Mouse (Mus musculus): Measurements from ENCODE around the gene Hist1h2af. TPM values are rescaled to one million over a fixed set of nuclear protein-coding genes. Genes with fewer than 3 reads are reported as not detected.
"Not testable (repeated sequence)": the region's sequence is repeated elsewhere in the genome, so short reads cannot be mapped to it uniquely, and the experiment has no call there.

Hist1h2af gene
- polyA plus RNA-seq, 1 experiment = 4.5 TPM

DNA sequence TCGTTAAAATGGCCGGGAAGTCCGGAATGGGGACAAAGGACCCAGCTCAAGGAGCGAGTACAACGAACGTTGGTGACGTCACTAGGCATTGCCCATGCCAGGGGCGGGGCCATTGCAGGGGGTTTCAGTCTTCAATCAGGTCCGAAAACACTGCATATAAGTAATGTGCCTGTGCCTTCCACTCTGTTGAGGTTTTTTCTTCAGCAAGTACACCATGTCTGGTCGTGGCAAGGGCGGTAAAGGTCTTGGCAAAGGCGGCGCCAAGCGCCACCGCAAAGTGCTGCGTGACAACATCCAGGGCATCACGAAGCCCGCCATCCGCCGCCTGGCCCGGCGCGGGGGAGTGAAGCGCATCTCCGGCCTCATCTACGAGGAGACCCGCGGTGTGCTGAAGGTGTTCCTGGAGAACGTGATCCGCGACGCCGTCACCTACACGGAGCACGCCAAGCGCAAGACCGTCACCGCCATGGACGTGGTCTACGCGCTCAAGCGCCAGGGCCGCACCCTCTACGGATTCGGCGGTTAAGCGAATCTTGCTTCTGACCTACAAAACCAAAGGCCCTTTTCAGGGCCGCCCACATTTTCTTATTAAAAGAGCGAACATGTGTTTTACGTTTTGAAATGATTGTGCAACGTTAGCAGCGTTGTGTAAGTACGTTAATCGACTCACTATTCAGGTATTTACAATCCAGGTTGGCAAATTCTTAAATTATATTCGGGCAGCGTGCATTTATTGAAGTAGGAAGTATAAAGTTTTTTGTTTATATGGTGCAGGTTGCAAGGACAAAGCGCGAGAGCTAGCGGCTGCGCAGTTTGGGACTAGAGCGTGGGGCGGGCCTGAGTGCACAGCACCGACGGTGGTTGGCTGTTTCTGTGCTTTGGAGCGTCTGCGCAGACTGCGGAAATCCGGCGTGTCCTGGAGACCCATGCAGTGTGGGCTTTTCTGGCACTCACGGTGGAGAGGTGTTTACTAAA, 2.5 kb upstream of the Hist1h2af start, which contains the start of gene Hist1h4h:
Gene Hist1h4h (plus strand): TSS at position 150 of the 975 bp plus-strand sequence.
- peak within 1 kb of the TSS; percentile 99 for H3K27ac ChIP-seq (ENCODE audit: control insufficient read depth, insufficient read depth, low read depth, low read length)
- H3K27me3 ChIP-seq (ENCODE audit: control insufficient read depth, insufficient read depth, low read length) = no peaks in the 10 kb centered on the region
- H3K36me3 ChIP-seq (ENCODE audit: control insufficient read depth, insufficient read depth, low read length) = no peaks in the 10 kb centered on the region
- peak within 1 kb of the TSS; percentile 79 for H3K4me3 ChIP-seq (ENCODE audit: control insufficient read depth, low read depth, low read length)
- TF ChIP-seq CTCF (IDR thresholded peaks at IDR 0.05; ENCODE audit: control insufficient read depth, insufficient read depth, insufficient replicate concordance, low read depth, low read length) (no peak), POLR2A (IDR thresholded peaks at IDR 0.05; ENCODE audit: control insufficient read depth, low read depth, low read length) (peak; percentile 83)
- peaks cover 7% of the 10 kb centered on the region for H3K4me1 ChIP-seq (ENCODE audit: control insufficient read depth, insufficient read depth, low read length)

GRCm38 (mm10) chr13:23532262-23533075, 1.2 kb upstream of the Hist1h2af start:
- Histone ChIP-seq H3K27me3 (ENCODE audit: control insufficient read depth, insufficient read depth, low read length) (no peaks in the 10 kb centered on the region), H3K4me1 (ENCODE audit: control insufficient read depth, insufficient read depth, low read length) (peaks cover 7% of the 10 kb centered on the region), H3K36me3 (ENCODE audit: control insufficient read depth, insufficient read depth, low read length) (no peaks in the 10 kb centered on the region), H3K4me3 (ENCODE audit: control insufficient read depth, low read depth, low read length) (no peak overlapping the region), H3K27ac (ENCODE audit: control insufficient read depth, insufficient read depth, low read depth, low read length) (peak overlapping the region; percentile 39)
- TF ChIP-seq CTCF (IDR thresholded peaks at IDR 0.05; ENCODE audit: control insufficient read depth, insufficient read depth, insufficient replicate concordance, low read depth, low read length) (no peak), POLR2A (IDR thresholded peaks at IDR 0.05; ENCODE audit: control insufficient read depth, low read depth, low read length) (no peak)

DNA sequence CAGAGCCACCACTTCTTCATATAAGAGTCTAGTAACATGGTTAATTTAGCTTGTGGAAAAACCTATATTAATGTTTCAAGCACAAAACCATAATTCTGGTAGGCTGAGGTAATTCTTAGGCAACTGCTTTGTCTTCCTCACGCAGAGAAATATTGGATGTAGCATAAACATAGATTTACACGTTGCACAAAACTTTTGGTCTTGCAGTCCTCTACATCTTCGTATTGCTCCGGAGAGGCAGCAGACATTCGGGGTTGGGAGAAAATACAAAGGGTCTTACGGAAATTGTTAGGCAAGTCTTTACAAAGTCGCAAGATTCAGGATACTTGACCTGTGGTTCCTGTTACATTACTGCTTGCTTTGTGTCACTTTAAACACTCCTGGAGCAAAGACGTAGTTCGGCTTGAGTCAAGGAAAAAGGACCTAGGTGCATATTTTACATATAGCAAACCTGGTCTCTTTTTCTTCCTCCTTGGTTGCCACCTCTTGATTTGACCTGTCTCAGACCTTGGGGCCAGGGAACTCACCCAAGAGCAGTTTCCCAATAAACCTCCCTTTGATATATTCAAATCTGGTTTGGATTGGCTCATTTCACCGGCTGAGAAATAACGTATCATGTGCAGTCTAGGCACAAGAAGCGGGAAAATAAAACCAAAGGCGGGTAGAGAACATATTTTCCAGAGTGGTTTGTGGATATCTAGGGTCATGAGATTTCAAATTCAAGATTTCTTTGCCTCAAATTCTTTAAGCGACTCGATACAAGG, 844 bp downstream of the Hist1h2af start:
- peaks cover 7% of the 10 kb centered on the region for H3K4me1 ChIP-seq (ENCODE audit: control insufficient read depth, insufficient read depth, low read length)
- no peak overlapping the region for H3K27ac ChIP-seq (ENCODE audit: control insufficient read depth, insufficient read depth, low read depth, low read length)
- no peaks in the 10 kb centered on the region for H3K27me3 ChIP-seq (ENCODE audit: control insufficient read depth, insufficient read depth, low read length)
- no peak overlapping the region; the same call in 1 of the 2 replicates for H3K4me3 ChIP-seq (ENCODE audit: control insufficient read depth, low read depth, low read length)
- no peaks in the 10 kb centered on the region for H3K36me3 ChIP-seq (ENCODE audit: control insufficient read depth, insufficient read depth, low read length)
- TF ChIP-seq POLR2A (IDR thresholded peaks at IDR 0.05; ENCODE audit: control insufficient read depth, low read depth, low read length) (no peak), CTCF (IDR thresholded peaks at IDR 0.05; ENCODE audit: control insufficient read depth, insufficient read depth, insufficient replicate concordance, low read depth, low read length) (no peak)

- H3K36me3 ChIP-seq (ENCODE audit: control insufficient read depth, insufficient read depth, low read length); H3K27ac ChIP-seq (ENCODE audit: control insufficient read depth, insufficient read depth, low read depth, low read length); H3K27me3 ChIP-seq (ENCODE audit: control insufficient read depth, insufficient read depth, low read length); H3K4me1 ChIP-seq (ENCODE audit: control insufficient read depth, insufficient read depth, low read length): not testable (repeated sequence)
- peak within 1 kb of the TSS; percentile 38 for H3K4me3 ChIP-seq (ENCODE audit: control insufficient read depth, low read depth, low read length)
- peak; percentile 43; the same call in 1 of the 2 replicates for TF ChIP-seq POLR2A (IDR thresholded peaks at IDR 0.05; ENCODE audit: control insufficient read depth, low read depth, low read length)
Measured at GRCm38 (mm10) chr13:23535137-23536075, 1.7 kb downstream of the Hist1h2af start, which contains the start of gene Hist1h3g. Hist1h3g (plus strand) TSS chr13:23535422.

GRCm38 (mm10) chr13:23536076-23536822, 2.5 kb downstream of the Hist1h2af start:
- Histone ChIP-seq H3K27ac (ENCODE audit: control insufficient read depth, insufficient read depth, low read depth, low read length) (no peak overlapping the region), H3K4me1 (ENCODE audit: control insufficient read depth, insufficient read depth, low read length) (peaks cover 7% of the 10 kb centered on the region), H3K36me3 (ENCODE audit: control insufficient read depth, insufficient read depth, low read length) (no peaks in the 10 kb centered on the region), H3K4me3 (ENCODE audit: control insufficient read depth, low read depth, low read length) (no peak overlapping the region), H3K27me3 (ENCODE audit: control insufficient read depth, insufficient read depth, low read length) (no peaks in the 10 kb centered on the region)
- TF ChIP-seq POLR2A (IDR thresholded peaks at IDR 0.05; ENCODE audit: control insufficient read depth, low read depth, low read length) = no peak
- TF ChIP-seq CTCF (IDR thresholded peaks at IDR 0.05; ENCODE audit: control insufficient read depth, insufficient read depth, insufficient replicate concordance, low read depth, low read length) = no peak
